Mouse (Mus musculus) brain, embryonic 14.5 days (tissue): ENCODE data around the gene Gm38100.

ENCODE experiments used
- CTCF ChIP-seq: fragments of 200-500 bp; IDR thresholded peaks from 2 replicates; pipeline ENCODE4 v1.5.1; 2012; ENCODE audit warnings: inconsistent platforms, mild to moderate bottlenecking, moderate library complexity, borderline replicate concordance; ENCODE audit not compliant: insufficient read depth, insufficient read length; ENCODE audit errors: extremely low read depth
- POLR2A ChIP-seq: fragments of 200-500 bp; IDR thresholded peaks from 2 replicates; pipeline ENCODE4 v1.6.1; 2012; ENCODE audit warnings: mild to moderate bottlenecking, inconsistent platforms, borderline replicate concordance; ENCODE audit not compliant: poor library complexity, insufficient read depth, insufficient read length, severe bottlenecking; ENCODE audit errors: extremely low read depth

DNA sequence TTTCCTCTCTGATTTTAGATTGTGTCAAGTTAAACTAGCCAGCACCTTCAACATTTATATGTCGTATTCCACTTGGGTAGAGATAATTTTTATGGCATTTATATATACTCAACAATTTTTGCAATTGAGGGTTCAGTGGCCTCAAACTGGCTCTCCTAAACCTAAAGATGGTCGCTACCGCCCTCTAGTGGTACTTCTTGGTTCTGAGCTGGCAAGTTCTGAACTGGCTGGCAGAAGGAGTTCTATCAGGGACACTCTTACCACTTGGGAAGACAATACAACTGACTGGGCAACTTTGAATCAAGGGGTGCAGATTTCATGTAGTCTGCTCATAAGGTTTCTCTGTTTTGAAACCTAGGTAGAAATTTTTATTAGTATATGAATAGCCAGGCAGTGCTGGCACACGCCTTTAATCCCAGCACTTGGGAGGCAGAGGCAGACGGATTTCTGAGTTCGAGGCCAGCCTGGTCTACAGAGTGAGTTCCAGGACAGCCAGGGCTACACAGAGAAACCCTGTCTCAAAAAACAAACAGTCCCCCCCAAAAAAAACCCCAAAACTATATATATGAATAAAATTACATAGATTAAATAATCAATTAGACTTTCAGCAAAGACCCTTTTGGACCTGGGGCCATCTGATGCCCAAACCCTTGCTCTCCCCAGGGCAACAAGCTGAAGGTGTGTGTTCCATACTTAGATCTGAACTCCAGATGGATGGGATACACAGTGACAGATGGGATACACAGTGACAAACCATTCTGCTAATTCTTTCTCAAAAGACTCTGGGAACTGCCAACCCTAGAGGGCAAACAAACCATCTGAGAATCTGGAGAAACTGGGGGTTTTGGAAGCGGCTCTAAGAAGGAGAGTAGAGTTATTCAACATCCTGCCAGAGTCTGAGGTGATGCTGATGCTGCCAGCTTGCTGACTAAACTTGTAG lies 4.0 kb downstream of the Gm38100 start:
- peak; percentile 84; the same call in 1 of the 2 replicates for TF ChIP-seq CTCF
- TF ChIP-seq POLR2A = no peak
